Mouse (Mus musculus): Measurements from ENCODE around the gene Tmem41b. TPM values are rescaled to one million over a fixed set of nuclear protein-coding genes. Genes with fewer than 3 reads are reported as not detected.

The Tmem41b gene
- total RNA-seq (2023) = 10 to 100 TPM; 51.9 to 59.6 TPM

GRCm38 (mm10) chr7:109986775-109987174 is at the start of gene Tmem41b:
Gene Tmem41b, minus strand, starts transcription at chr7:109986929.

GRCm38 (mm10) chr7:110018117-110018630 is 31.4 kb upstream of the Tmem41b start, which contains the start of gene Ipo7:
Gene Ipo7, plus strand, starts transcription at chr7:110018274.

GRCm38 (mm10) chr7:109959716-109960612 is 26.8 kb downstream of the Tmem41b start, which contains the start of gene Dennd5a:
Gene Dennd5a, minus strand, starts transcription at chr7:109960470.

Other genes starting within 250 kb of the Tmem41b start
- gene Tmem9b, start 234.1 kb downstream of the Tmem41b start, total RNA-seq (2023) = 10 to 100 TPM; 27.8 to 28.2 TPM
- gene Nrip3, start 204.9 kb downstream of the Tmem41b start, total RNA-seq (2023) = not detected
- gene Scube2, start 121.2 kb downstream of the Tmem41b start, total RNA-seq (2023) = not detected
- gene Dennd5a, start 26.5 kb downstream of the Tmem41b start, total RNA-seq (2023) = 100 to 1,000 TPM in 1 of 2 experiments, 10 to 100 TPM in 1; 97.8 to 136 TPM
- gene Ipo7, start 31.3 kb upstream of the Tmem41b start, total RNA-seq (2023) = 10 to 100 TPM; 68.1 to 82.2 TPM
- 10 to 100 TPM; 36.1 to 39.3 TPM for gene Zfp143, start 74.3 kb upstream of the Tmem41b start, total RNA-seq (2023)
- gene Wee1, start 135.1 kb upstream of the Tmem41b start, total RNA-seq (2023) = 1 to 10 TPM; 4.6 to 5.4 TPM
- 100 to 1,000 TPM; 424 to 581 TPM for gene Swap70, start 234.8 kb upstream of the Tmem41b start, total RNA-seq (2023)